Mouse (Mus musculus): ENCODE data around the gene Zfp672.

Gene Zfp672

DNA sequence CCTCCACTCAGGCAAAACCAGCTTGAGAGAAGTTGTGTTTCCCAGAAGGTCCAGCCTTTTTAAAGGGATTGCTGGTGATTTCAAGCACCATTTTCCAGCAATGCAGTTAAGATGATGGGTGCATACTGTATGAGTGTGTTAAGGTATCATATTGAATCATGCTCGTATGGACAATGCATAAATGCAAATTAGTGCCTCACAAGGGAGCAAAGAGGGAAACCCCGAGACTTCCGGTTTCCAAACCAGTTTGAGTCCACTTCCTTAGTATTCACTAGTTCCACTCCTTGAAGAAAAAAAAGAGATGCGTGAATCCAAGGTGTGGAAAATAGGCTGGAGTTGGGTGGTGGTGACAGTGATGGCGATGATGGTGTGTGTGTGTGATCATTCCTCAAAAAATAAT lies 47.6 kb downstream of the Zfp672 start:
- DNase-seq (ENCODE audit: low read depth, low spot score): no peak

- DNase-seq (ENCODE audit: low read depth, low spot score): peak; percentile 54
These were observed 48.1 kb downstream of the Zfp672 start for GRCm38 (mm10) chr11:58281970-58282496.

- no peak for DNase-seq (ENCODE audit: low read depth, low spot score)
These were observed 54.4 kb downstream of the Zfp672 start for GRCm38 (mm10) chr11:58275756-58276155.

- no peak for DNase-seq (ENCODE audit: low read depth, low spot score)
These were observed 55.6 kb downstream of the Zfp672 start, which contains the start of gene 4930438A08Rik for GRCm38 (mm10) chr11:58274572-58274971. 4930438A08Rik (plus strand) TSS chr11:58274799.

DNA sequence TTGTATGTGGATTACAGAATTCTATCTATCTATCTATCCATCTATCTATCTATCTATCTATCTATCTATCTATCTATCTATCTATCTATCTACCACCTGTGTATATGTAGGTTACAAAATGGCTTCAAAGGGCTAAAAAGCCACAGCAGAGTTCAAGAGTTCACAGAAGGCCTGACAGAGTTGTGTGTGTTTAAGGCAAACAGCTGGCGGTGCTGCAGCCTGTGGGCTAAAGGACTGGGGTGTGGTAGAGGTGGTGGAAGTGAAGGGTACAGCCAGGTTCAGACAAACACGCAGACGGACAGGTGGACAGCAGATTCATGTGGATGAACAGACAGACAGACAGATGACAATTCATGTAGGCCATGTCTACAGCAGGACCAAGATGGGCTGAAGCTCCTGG lies 61.9 kb downstream of the Zfp672 start:
- DNase-seq (ENCODE audit: low read depth, low spot score): no peak
